16 mouse cellular contexts compared by ENCODE assay signal in the genomic region with DNA sequence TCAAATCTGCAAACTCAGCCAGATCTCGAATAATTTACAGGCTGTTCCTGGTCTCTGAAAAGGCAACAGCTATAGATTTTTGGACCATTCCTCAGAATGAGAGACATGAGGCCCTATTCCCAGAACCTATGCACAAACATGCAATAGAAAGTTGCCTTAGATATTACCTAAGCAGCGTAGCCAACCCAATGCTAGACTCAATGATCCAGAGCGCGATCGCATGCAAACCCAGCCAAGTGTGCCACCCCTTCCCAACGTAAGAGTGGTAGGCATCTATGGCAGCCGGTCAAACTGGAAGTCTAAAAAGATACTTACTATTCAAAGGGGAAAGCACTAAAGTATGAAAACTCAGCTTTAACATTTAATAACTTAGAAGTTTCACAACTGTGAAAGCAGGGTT. TPM values are rescaled to one million over a fixed set of nuclear protein-coding genes. Genes with fewer than 3 reads are reported as not detected.
A peak's percentile ranks its signal among the peaks of the same experiment; 100 is the strongest.
DNase-seq lines count a peak whose midpoint lies in the region; ATAC-seq and TF ChIP-seq lines count a peak whose summit lies in the region.
"Had no signal": no experiment of that assay in that cellular context is flagged by ENCODE, and none has a peak within 500 bp of the region (broad histone marks: within the 10 kb centered on the region; RNA-seq: fewer than 3 reads in every experiment).

No protein-coding gene starts in this region.

- H3K36me3 ChIP-seq in heart, embryonic 13.5 days = peaks cover 13% of the 10 kb centered on the region
- H3K36me3 ChIP-seq in kidney, postnatal 0 days (ENCODE audit: insufficient read depth, low read length) = no peaks in the 10 kb centered on the region
- no peaks in the 10 kb centered on the region for H3K36me3 ChIP-seq in CH12.LX (replicated peaks in 1 of 2; ENCODE audit: control insufficient read depth in 1 of 2, insufficient read depth in 1 of 2, low read length in 1 of 2)
- no peaks in the 10 kb centered on the region for H3K36me3 ChIP-seq in intestine, postnatal 0 days (ENCODE audit: control insufficient read depth, insufficient read depth)
- H3K36me3 ChIP-seq: hindbrain, embryonic 15.5 days had no signal

- H3K4me3 ChIP-seq in heart, embryonic 13.5 days = peak overlapping the region; percentile 25; the same call in 1 of the 2 replicates
- no peak overlapping the region; the same call in 1 of the 2 replicates for H3K4me3 ChIP-seq in kidney, postnatal 0 days (replicated peaks; ENCODE audit: low read depth, low read length)
- no peak overlapping the region for H3K4me3 ChIP-seq in CH12.LX (replicated peaks in 1 of 3; ENCODE audit: low read depth in 2 of 3, low read length in 2 of 3, poor library complexity in 1 of 3)
- peak overlapping the region; percentile 15; the same call in 1 of the 2 replicates for H3K4me3 ChIP-seq in intestine, postnatal 0 days (ENCODE audit: low read depth, low read length)
- H3K4me3 ChIP-seq: hindbrain, embryonic 15.5 days; midbrain, embryonic 10.5 days had no signal

- no peak for ATAC-seq in heart, embryonic 13.5 days (ENCODE audit: extremely low read depth, insufficient number of reproducible peaks, low FRiP score, low TSS enrichment)
- peak; percentile 65 for ATAC-seq in kidney, postnatal 0 days (replicated peaks; ENCODE audit: low FRiP score, low read depth)
- no peak for ATAC-seq in intestine, postnatal 0 days
- no peak for ATAC-seq in erythroblast, adult 5-6 weeks (replicated peaks; ENCODE audit: low FRiP score, poor library complexity, severe bottlenecking)

- dilution Hi-C loops in CH12.LX (cut with MboI; ENCODE audit: extremely low pct_ligation_motif_present, extremely low pct_unique_long_range_greater_than_20kb, low sequenced_read_pairs) = no loop called here

- H3K4me2 ChIP-seq in heart, embryonic 13.5 days = peak overlapping the region; percentile 58
- H3K4me2 ChIP-seq in kidney, postnatal 0 days (ENCODE audit: low read length) = peak overlapping the region; percentile 43
- H3K4me2 ChIP-seq in CH12.LX (ENCODE audit: insufficient read depth, low read depth, poor library complexity, severe bottlenecking) = peak overlapping the region; percentile 39; the same call in 1 of the 2 replicates
- H3K4me2 ChIP-seq in intestine, postnatal 0 days (replicated peaks; ENCODE audit: low read depth) = peak overlapping the region; percentile 43
- H3K4me2 ChIP-seq: hindbrain, embryonic 15.5 days had no signal

- TF ChIP-seq RAD21 in CH12.LX (IDR thresholded peaks at IDR 0.05; ENCODE audit: low read depth, low read length) = no peak

- H3K79me2 ChIP-seq in CH12.LX (replicated peaks; ENCODE audit: control insufficient read depth, extremely low read depth, insufficient read depth, poor library complexity, severe bottlenecking) = no peaks in the 10 kb centered on the region

- TF ChIP-seq POLR2A in CH12.LX (IDR thresholded peaks at IDR 0.05; ENCODE audit: low read depth, low read length) = no peak

- no peaks in the 10 kb centered on the region for H3K9me3 ChIP-seq in heart, embryonic 13.5 days
- no peaks in the 10 kb centered on the region for H3K9me3 ChIP-seq in kidney, postnatal 0 days (replicated peaks; ENCODE audit: low read length)
- no peaks in the 10 kb centered on the region for H3K9me3 ChIP-seq in CH12.LX (replicated peaks; ENCODE audit: low read length)
- H3K9me3 ChIP-seq in intestine, postnatal 0 days (ENCODE audit: control insufficient read depth) = no peaks in the 10 kb centered on the region
- H3K9me3 ChIP-seq: hindbrain, embryonic 15.5 days; midbrain, embryonic 10.5 days had no signal

- no peak for TF ChIP-seq CTCF in kidney, postnatal 0 days (IDR thresholded peaks at IDR 0.05; ENCODE audit: low read depth)
- TF ChIP-seq CTCF in CH12.LX (conservative IDR thresholded peaks at IDR 0.05 in 1 of 2, IDR thresholded peaks at IDR 0.05 in 1 of 2; ENCODE audit: low read depth in 2 of 2, low read length in 2 of 2) = no peak
- no peak for TF ChIP-seq CTCF in intestine, postnatal 0 days (IDR thresholded peaks at IDR 0.05; ENCODE audit: low read depth)

- H3K27ac ChIP-seq in heart, embryonic 13.5 days (replicated peaks) = peak overlapping the region; percentile 73
- peak overlapping the region; percentile 75 for H3K27ac ChIP-seq in kidney, postnatal 0 days
- H3K27ac ChIP-seq in CH12.LX (ENCODE audit: insufficient read depth, low read depth) = no peak overlapping the region
- no peak overlapping the region for H3K27ac ChIP-seq in intestine, postnatal 0 days (ENCODE audit: low read depth, low read length)
- H3K27ac ChIP-seq: hindbrain, embryonic 15.5 days; midbrain, embryonic 10.5 days had no signal

- no peaks in the 10 kb centered on the region for H3K27me3 ChIP-seq in heart, embryonic 13.5 days (replicated peaks)
- H3K27me3 ChIP-seq in kidney, postnatal 0 days (ENCODE audit: insufficient read depth, low read length) = no peaks in the 10 kb centered on the region
- no peaks in the 10 kb centered on the region for H3K27me3 ChIP-seq in CH12.LX (replicated peaks)
- no peaks in the 10 kb centered on the region for H3K27me3 ChIP-seq in intestine, postnatal 0 days (replicated peaks; ENCODE audit: control insufficient read depth, insufficient read depth, low read length)
- H3K27me3 ChIP-seq: hindbrain, embryonic 15.5 days had no signal

- no peak overlapping the region; the same call in 1 of the 2 replicates for H3K9ac ChIP-seq in heart, embryonic 13.5 days
- H3K9ac ChIP-seq in kidney, postnatal 0 days (ENCODE audit: low read depth, low read length) = no peak overlapping the region
- H3K9ac ChIP-seq in CH12.LX (ENCODE audit: insufficient read depth, low read depth) = no peak overlapping the region
- no peak overlapping the region for H3K9ac ChIP-seq in intestine, postnatal 0 days (ENCODE audit: low read depth, low read length)
- H3K9ac ChIP-seq: hindbrain, embryonic 15.5 days had no signal

- WGBS in heart, embryonic 13.5 days = 85% methylated on average over 7 of the region's 7 CpGs
- 25% methylated on average over 7 of the region's 7 CpGs for WGBS in kidney, postnatal 0 days
- 72% methylated on average over 7 of the region's 7 CpGs for WGBS in intestine, postnatal 0 days

- in situ Hi-C loops in CH12.LX (cut with MboI; ENCODE audit: low pct_ligation_motif_present, low pct_unique_long_range_greater_than_20kb, low sequenced_read_pairs) = no loop called here

- intact Hi-C loops in heart, postnatal 36 days (cut with DNase I) = no loop called here

- no peak for DNase-seq in heart, postnatal 36 days
- DNase-seq in kidney, postnatal 0 days (ENCODE audit: low spot score) = no peak
- no peak for DNase-seq in kidney, adult 8-10 months
- DNase-seq in CH12.LX (ENCODE audit: extremely low read depth) = no peak
- no peak for DNase-seq in cerebellum, adult 18-20 months
- DNase-seq: adrenal gland, postnatal 25 days; B cell, adult 2 months; cerebellum, postnatal 36 days; gastrocnemius, postnatal 36 days; right cerebral cortex, postnatal 4 days; thymus, postnatal 14 days had no signal

- TF ChIP-seq EP300 in CH12.LX (IDR thresholded peaks at IDR 0.05; ENCODE audit: low read length) = no peak

- H3K4me1 ChIP-seq in heart, embryonic 13.5 days = peaks cover 28% of the 10 kb centered on the region
- H3K4me1 ChIP-seq in kidney, postnatal 0 days (replicated peaks; ENCODE audit: insufficient read depth, low read length) = peaks cover 5% of the 10 kb centered on the region; the same call in 1 of the 2 replicates
- no peaks in the 10 kb centered on the region for H3K4me1 ChIP-seq in CH12.LX (ENCODE audit: control insufficient read depth in 1 of 2, insufficient read depth in 2 of 2)
- H3K4me1 ChIP-seq in intestine, postnatal 0 days (replicated peaks; ENCODE audit: control insufficient read depth, insufficient read depth, low read length) = no peaks in the 10 kb centered on the region
- H3K4me1 ChIP-seq: hindbrain, embryonic 15.5 days; midbrain, embryonic 10.5 days had no signal

TF ChIP-seq in CH12.LX, 34 proteins besides CTCF, POLR2A, EP300 and RAD21:
- TF ChIP-seq BHLHE40 (IDR thresholded peaks at IDR 0.05; ENCODE audit: low read depth, low read length) = no peak
- no peak for TF ChIP-seq SIN3A (IDR thresholded peaks at IDR 0.05; ENCODE audit: low read length)
- no peak for TF ChIP-seq USF2 (conservative IDR thresholded peaks at IDR 0.05; ENCODE audit: low read depth, low read length)
- TF ChIP-seq ZMIZ1 (IDR thresholded peaks at IDR 0.05; ENCODE audit: low read depth, low read length) = no peak
- no peak for TF ChIP-seq GABPA (IDR thresholded peaks at IDR 0.05; ENCODE audit: insufficient replicate concordance, low read depth, low read length)
- TF ChIP-seq SMC3 (IDR thresholded peaks at IDR 0.05; ENCODE audit: low read depth, low read length) = no peak
- TF ChIP-seq ETS1 (conservative IDR thresholded peaks at IDR 0.05; ENCODE audit: low read depth, low read length) = no peak
- TF ChIP-seq NRF1 (IDR thresholded peaks at IDR 0.05; ENCODE audit: low read depth, low read length) = no peak
- no peak for TF ChIP-seq JUN (IDR thresholded peaks at IDR 0.05; ENCODE audit: insufficient read depth, low read depth, low read length)
- TF ChIP-seq MYC (IDR thresholded peaks at IDR 0.05; ENCODE audit: low read depth, low read length) = no peak
- no peak for TF ChIP-seq ELF1 (IDR thresholded peaks at IDR 0.05; ENCODE audit: low read depth, low read length)
- no peak for TF ChIP-seq TCF12 (IDR thresholded peaks at IDR 0.05; ENCODE audit: low read depth, low read length)
- no peak for TF ChIP-seq ZC3H11A (IDR thresholded peaks at IDR 0.05; ENCODE audit: low read depth, low read length)
TF ChIP-seq in CH12.LX: peak in this region for 0.

RNA-seq across cellular contexts. Expression of a gene that starts 28.6 kb away (rescaled TPM):
- 60.5 and 70.6 TPM in 2 replicates for polyA plus RNA-seq in heart, embryonic 13.5 days (2015; fragmentation: Nextera tagmentation; extraction: Ambion mirVana)
- 10 to 100 TPM; 77.4 to 79.7 TPM for total RNA-seq in heart, postnatal 36 days (2021)
- 111 and 114 TPM in 2 replicates for polyA plus RNA-seq in kidney, postnatal 0 days (2015; fragmentation: Nextera tagmentation; extraction: Ambion mirVana)
- total RNA-seq in CH12.LX (2012; rRNA removed) (not detected in 2 replicates), CH12.LX (2014; rRNA removed) (not detected in 2 replicates)
- polyA plus RNA-seq in CH12.LX (2012; ENCODE audit: insufficient read length, low read depth) = not detected in 2 replicates
- polyA plus RNA-seq in intestine, postnatal 0 days (2015; fragmentation: Nextera tagmentation; extraction: Ambion mirVana) = 38.8 and 43.7 TPM in 2 replicates
- total RNA-seq in erythroblast, adult 5-6 weeks (2015; ENCODE audit: low replicate concordance) = not detected in 2 replicates
- total RNA-seq in erythroblast, adult 5-6 weeks (2017; ENCODE audit: low replicate concordance) = 5.0 TPM in 1 of 2 replicates, not detected in the other

Comparison
In these comparisons a context has a peak if more than half of its experiments do, and no peak if none do; other contexts are left out.
1. H3K27ac ChIP-seq: peak in heart, embryonic 13.5 days (single experiment) and kidney, postnatal 0 days (single experiment); none in CH12.LX (single experiment) and intestine, postnatal 0 days (single experiment).
2. H3K4me3 ChIP-seq: peak in heart, embryonic 13.5 days (single experiment) and intestine, postnatal 0 days (single experiment); none in kidney, postnatal 0 days (single experiment) and CH12.LX (0 of 3).
3. RNA of a gene that starts 28.6 kb away (polyA plus RNA-seq): 111 to 114 TPM in kidney, postnatal 0 days, 60.5 to 70.6 TPM in heart, embryonic 13.5 days and 38.8 to 43.7 TPM in intestine, postnatal 0 days; not detected in CH12.LX; every median in the first group is over 10 times any median in the second.
4. Peak in every context shown above with its lines, with median percentiles within 50 percentile points of each other: H3K4me2 ChIP-seq.